Mouse (Mus musculus) G1E (cell line): ENCODE data around the gene Rnf220. TPM values are rescaled to one million over a fixed set of nuclear protein-coding genes. Genes with fewer than 3 reads are reported as not detected.

ENCODE experiments used
- ATAC-seq: 2 replicates; pipeline ENCODE4 v1.8.0; 2016; ENCODE audit warnings: mild to moderate bottlenecking; ENCODE audit not compliant: insufficient number of reproducible peaks, poor library complexity, low FRiP score, severe bottlenecking; ENCODE audit errors: extremely low read depth
- DNase-seq: peaks from one replicate; pipeline ENCODE4 v3.0.0; 2012; ENCODE audit warnings: low spot score
- H3K27me3 ChIP-seq: 2 replicates; pipeline ENCODE4 v1.6.1; 2012; ENCODE audit warnings: mild to moderate bottlenecking, low read length, inconsistent platforms; ENCODE audit not compliant: insufficient read depth
- H3K36me3 ChIP-seq: replicated peaks from 2 replicates; pipeline ENCODE3; 2012; ENCODE audit warnings: mild to moderate bottlenecking, inconsistent platforms
- H3K4me1 ChIP-seq: 2 replicates; pipeline ENCODE4 v1.6.1; 2012; ENCODE audit warnings: low read depth, low read length, inconsistent platforms, mixed read lengths; ENCODE audit not compliant: insufficient read depth
- H3K4me3 ChIP-seq: 2 replicates; pipeline ENCODE4 v1.5.1; 2012; ENCODE audit warnings: low read depth, mild to moderate bottlenecking, inconsistent platforms, low read length, moderate library complexity, mixed read lengths
- H3K9me3 ChIP-seq: replicated peaks from 2 replicates; pipeline ENCODE4 v1.6.1; 2012; ENCODE audit warnings: inconsistent platforms
- CTCF ChIP-seq: IDR thresholded peaks from 2 replicates; pipeline ENCODE4 v1.5.1; 2012; ENCODE audit warnings: low read depth, low read length, inconsistent platforms, mixed read lengths
- GATA1 ChIP-seq: IDR thresholded peaks from 2 replicates; pipeline ENCODE4 v1.6.1; 2012; ENCODE audit warnings: borderline replicate concordance, low read length, inconsistent platforms, mixed read lengths
- GATA2 ChIP-seq: IDR thresholded peaks from 2 replicates; pipeline ENCODE4 v1.6.1; 2012; ENCODE audit warnings: low read depth, low read length, inconsistent platforms, borderline replicate concordance
- POLR2AphosphoS5 ChIP-seq: IDR thresholded peaks from 2 replicates; pipeline ENCODE4 v1.6.1; 2012; ENCODE audit warnings: low read depth, low read length, inconsistent platforms; ENCODE audit not compliant: insufficient replicate concordance
- TAL1 ChIP-seq: conservative IDR thresholded peaks from 2 replicates; pipeline ENCODE4 v1.6.1; 2012; ENCODE audit warnings: low read depth, low read length, inconsistent platforms, mixed read lengths
- polyA plus RNA-seq: library from polyadenylated mRNA; stranded (reverse); fragments of >175 nt; gene quantifications from 2 replicates; pipeline ENCODE4 v1.2.3, GENCODE M21; 2012
- total RNA-seq, 2 experiments: library from RNA; stranded (forward) in 1 of 2; stranded (reverse) in 1 of 2; fragments of 200-1000 nt in 1 of 2; fragments of >200 nt in 1 of 2; fragmentation: Nextera tagmentation in 1 of 2; gene quantifications; 2 replicates each; pipeline ENCODE4 v1.2.3; 2014 to 2017

The Rnf220 gene
- total and polyA plus RNA-seq, 3 experiments = 87.7 to 113 (median 88.7) TPM

- no peak for ATAC-seq
- DNase-seq = no peak
- Histone ChIP-seq H3K9me3 (no peaks in the 10 kb centered on the region), H3K36me3 (no peaks in the 10 kb centered on the region), H3K4me1 (no peaks in the 10 kb centered on the region), H3K4me3 (no peak overlapping the region), H3K27me3 (peaks cover 14% of the 10 kb centered on the region)
- TF ChIP-seq TAL1 = no peak
- TF ChIP-seq GATA1 = no peak
- no peak for TF ChIP-seq CTCF
- no peak for TF ChIP-seq GATA2
- TF ChIP-seq POLR2AphosphoS5 = no peak
Measured at GRCm38 (mm10) chr4:117381846-117382245, 115.0 kb downstream of the Rnf220 start.

- ATAC-seq (no peak), DNase-seq (no peak)
- H3K4me3 ChIP-seq = no peak overlapping the region
- TF ChIP-seq POLR2AphosphoS5 (no peak), CTCF (no peak), GATA1 (no peak), TAL1 (no peak), GATA2 (no peak)
- H3K9me3 ChIP-seq = no peaks in the 10 kb centered on the region
- no peaks in the 10 kb centered on the region for H3K36me3 ChIP-seq
- no peaks in the 10 kb centered on the region for H3K4me1 ChIP-seq
- peaks cover 12% of the 10 kb centered on the region for H3K27me3 ChIP-seq
Measured at GRCm38 (mm10) chr4:117380558-117380935, 116.3 kb downstream of the Rnf220 start.

- peaks cover 16% of the 10 kb centered on the region for H3K27me3 ChIP-seq
- no peak for ATAC-seq
Measured at GRCm38 (mm10) chr4:117379803-117380557, 116.9 kb downstream of the Rnf220 start.

GRCm38 (mm10) chr4:117374078-117374540 lies 122.7 kb downstream of the Rnf220 start:
- no peaks in the 10 kb centered on the region for H3K4me1 ChIP-seq
- no peaks in the 10 kb centered on the region for H3K9me3 ChIP-seq
- peaks cover 12% of the 10 kb centered on the region for H3K27me3 ChIP-seq
- DNase-seq (no peak), ATAC-seq (no peak)
- H3K36me3 ChIP-seq = no peaks in the 10 kb centered on the region
- H3K4me3 ChIP-seq = no peak overlapping the region
- TF ChIP-seq POLR2AphosphoS5 (no peak), CTCF (no peak), GATA1 (no peak), TAL1 (no peak), GATA2 (no peak)

More at GRCm38 (mm10) chr4:117379803-117380557, 116.9 kb downstream of the Rnf220 start:
- Histone ChIP-seq H3K4me1 (no peaks in the 10 kb centered on the region), H3K9me3 (no peaks in the 10 kb centered on the region), H3K36me3 (no peaks in the 10 kb centered on the region), H3K4me3 (no peak overlapping the region)
- DNase-seq = no peak
- TF ChIP-seq CTCF (no peak), POLR2AphosphoS5 (no peak), TAL1 (no peak), GATA2 (no peak), GATA1 (no peak)

DNA sequence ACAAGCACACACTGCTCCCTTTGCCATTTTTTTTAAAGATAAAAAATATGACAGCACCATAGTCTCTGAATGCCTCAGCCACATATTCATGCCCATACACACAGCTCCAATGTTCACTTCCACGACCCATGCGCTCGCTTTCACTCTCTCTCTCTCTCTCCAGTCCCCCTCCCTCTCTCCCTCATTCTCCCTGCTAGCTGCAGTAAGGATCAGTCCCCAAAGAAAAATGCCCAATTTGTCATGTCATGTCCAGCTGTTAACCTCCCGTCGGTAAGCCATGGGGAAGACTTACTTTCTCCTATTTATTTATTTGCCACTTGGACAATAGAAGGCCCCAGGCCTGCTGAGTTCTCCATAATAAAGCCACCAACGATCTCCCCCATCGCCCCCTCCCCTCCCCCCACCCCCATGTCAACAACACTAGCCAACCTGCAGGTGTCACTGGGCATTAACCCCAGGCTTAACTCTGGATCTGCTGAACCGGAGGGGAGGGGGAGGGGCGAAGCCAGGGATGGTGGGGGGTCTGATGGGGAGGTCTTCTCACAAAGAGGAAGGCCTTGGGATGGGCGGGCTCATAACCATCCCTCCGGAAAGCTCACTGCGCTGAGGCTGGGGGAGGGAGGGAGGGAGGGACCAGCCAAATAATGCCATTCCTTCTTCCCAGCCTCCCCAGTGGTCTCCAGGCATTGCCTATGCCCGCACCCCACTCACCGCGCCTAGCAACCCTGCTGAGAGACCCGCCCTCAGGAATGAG lies 123.4 kb downstream of the Rnf220 start:
- ATAC-seq (no peak), DNase-seq (no peak)
- TF ChIP-seq POLR2AphosphoS5 (no peak), CTCF (no peak)
- H3K4me3 ChIP-seq = no peak overlapping the region
- no peaks in the 10 kb centered on the region for H3K4me1 ChIP-seq
- no peaks in the 10 kb centered on the region for H3K36me3 ChIP-seq
- no peaks in the 10 kb centered on the region for H3K9me3 ChIP-seq
- H3K27me3 ChIP-seq = peaks cover 11% of the 10 kb centered on the region

GRCm38 (mm10) chr4:117371896-117372295 lies 125.0 kb downstream of the Rnf220 start:
- H3K27me3 ChIP-seq = peaks cover 11% of the 10 kb centered on the region
- no peaks in the 10 kb centered on the region for H3K4me1 ChIP-seq
- ATAC-seq = no peak
- DNase-seq = no peak
- no peaks in the 10 kb centered on the region for H3K9me3 ChIP-seq
- H3K36me3 ChIP-seq = no peaks in the 10 kb centered on the region
- TF ChIP-seq CTCF = no peak
- no peak for TF ChIP-seq GATA2
- TF ChIP-seq GATA1 = no peak
- no peak for TF ChIP-seq POLR2AphosphoS5
- TF ChIP-seq TAL1 = no peak
- H3K4me3 ChIP-seq = no peak overlapping the region
